26 mouse cellular contexts compared by ENCODE assay signal in genomic region chr2:128094602-128095001, GRCm38 (mm10). TPM values are rescaled to one million over a fixed set of nuclear protein-coding genes. Genes with fewer than 3 reads are reported as not detected.
A peak's percentile ranks its signal among the peaks of the same experiment; 100 is the strongest.
DNase-seq lines count a peak whose midpoint lies in the region; ATAC-seq lines count a peak whose summit lies in the region.
"Had no signal": no experiment of that assay in that cellular context is flagged by ENCODE, and none has a peak within 500 bp of the region (broad histone marks: within the 10 kb centered on the region; RNA-seq: fewer than 3 reads in every experiment).

No protein-coding gene starts in this region.

- H3K36me3 ChIP-seq in midbrain, embryonic 10.5 days = no peaks in the 10 kb centered on the region
- H3K36me3 ChIP-seq in midbrain, embryonic 16.5 days (ENCODE audit: control insufficient read depth, insufficient read depth, low read length) = no peaks in the 10 kb centered on the region
- H3K36me3 ChIP-seq: embryonic facial prominence, embryonic 12.5 days; forebrain, embryonic 15.5 days; heart, embryonic 10.5 days; heart, embryonic 15.5 days; hindbrain, embryonic 13.5 days; limb, embryonic 12.5 days; liver, embryonic 15.5 days; neural tube, embryonic 13.5 days had no signal

- H3K4me1 ChIP-seq in midbrain, embryonic 10.5 days = peaks cover 50% of the 10 kb centered on the region
- H3K4me1 ChIP-seq in midbrain, embryonic 16.5 days (ENCODE audit: control insufficient read depth, insufficient read depth, low read length) = no peaks in the 10 kb centered on the region
- H3K4me1 ChIP-seq: embryonic facial prominence, embryonic 12.5 days; heart, embryonic 15.5 days; liver, embryonic 15.5 days had no signal

- no peaks in the 10 kb centered on the region for H3K27me3 ChIP-seq in midbrain, embryonic 10.5 days (ENCODE audit: low read depth, poor library complexity, severe bottlenecking)
- no peaks in the 10 kb centered on the region for H3K27me3 ChIP-seq in midbrain, embryonic 16.5 days (ENCODE audit: control insufficient read depth, insufficient read depth, low read depth, low read length)
- H3K27me3 ChIP-seq: embryonic facial prominence, embryonic 12.5 days; forebrain, embryonic 15.5 days; heart, embryonic 15.5 days; hindbrain, embryonic 13.5 days; limb, embryonic 12.5 days; liver, embryonic 15.5 days; neural tube, embryonic 13.5 days had no signal

- H3K4me3 ChIP-seq in midbrain, embryonic 10.5 days = no peak overlapping the region
- H3K4me3 ChIP-seq in midbrain, embryonic 16.5 days (ENCODE audit: low read depth, low read length) = no peak overlapping the region
- H3K4me3 ChIP-seq: embryonic facial prominence, embryonic 12.5 days; forebrain, embryonic 15.5 days; heart, embryonic 10.5 days; heart, embryonic 15.5 days; hindbrain, embryonic 13.5 days; limb, embryonic 12.5 days; liver, embryonic 15.5 days; neural tube, embryonic 13.5 days had no signal

- peak overlapping the region; percentile 77 for H3K27ac ChIP-seq in midbrain, embryonic 10.5 days (replicated peaks)
- H3K27ac ChIP-seq in midbrain, embryonic 16.5 days (ENCODE audit: low read length) = no peak overlapping the region
- H3K27ac ChIP-seq: embryonic facial prominence, embryonic 12.5 days; forebrain, embryonic 15.5 days; heart, embryonic 10.5 days; heart, embryonic 15.5 days; hindbrain, embryonic 13.5 days; limb, embryonic 12.5 days; liver, embryonic 15.5 days; neural tube, embryonic 13.5 days had no signal

- WGBS in midbrain, embryonic 10.5 days = 82% methylated on average over 2 of the region's 2 CpGs
- WGBS in midbrain, embryonic 16.5 days = 93% methylated on average over 2 of the region's 2 CpGs

- H3K4me2 ChIP-seq in midbrain, embryonic 16.5 days (ENCODE audit: low read length) = no peak overlapping the region
- H3K4me2 ChIP-seq: embryonic facial prominence, embryonic 12.5 days; forebrain, embryonic 15.5 days; heart, embryonic 15.5 days; hindbrain, embryonic 13.5 days; limb, embryonic 12.5 days; liver, embryonic 15.5 days; lung, embryonic 14.5 days; neural tube, embryonic 13.5 days had no signal

- DNase-seq in CD4-positive, CD25-positive, alpha-beta regulatory T cell, adult 2 months (ENCODE audit: low read depth, low spot score) = peak; percentile 33
- DNase-seq in kidney, adult 9 months = peak; percentile 23
- DNase-seq in kidney, postnatal 25 days = no peak
- no peak for DNase-seq in midbrain, embryonic 10.5 days (ENCODE audit: low spot score)
- peak; percentile 66 for DNase-seq in induced T-regulatory cell, adult 2 months (ENCODE audit: low read depth)
- DNase-seq: adrenal gland, postnatal 25 days; cerebellum, adult 11-12 months; cerebellum, adult 9-11 months; embryo, embryonic 11 days; gastrocnemius, postnatal 25 days; heart, postnatal 36 days; lung, embryonic 14.5 days; lung, postnatal 14 days; right cerebral cortex, postnatal 4 days; thymus, postnatal 14 days had no signal

- ATAC-seq in CD4-positive, CD25-positive, alpha-beta regulatory T cell, adult 4 months = no peak
- no peak for ATAC-seq in midbrain, embryonic 16.5 days
- ATAC-seq: forebrain, embryonic 15.5 days; inflammation-experienced regulatory T-cells, adult 6 months had no signal

- no peak overlapping the region for H3K9ac ChIP-seq in midbrain, embryonic 16.5 days (ENCODE audit: low read depth, low read length)
- H3K9ac ChIP-seq: embryonic facial prominence, embryonic 12.5 days; forebrain, embryonic 15.5 days; heart, embryonic 15.5 days; hindbrain, embryonic 13.5 days; limb, embryonic 12.5 days; liver, embryonic 15.5 days; lung, embryonic 14.5 days; neural tube, embryonic 13.5 days had no signal

- H3K9me3 ChIP-seq in midbrain, embryonic 10.5 days (replicated peaks) = no peaks in the 10 kb centered on the region
- no peaks in the 10 kb centered on the region for H3K9me3 ChIP-seq in midbrain, embryonic 16.5 days (replicated peaks; ENCODE audit: control insufficient read depth, low read length, poor library complexity, severe bottlenecking)
- H3K9me3 ChIP-seq: embryonic facial prominence, embryonic 12.5 days; forebrain, embryonic 15.5 days; heart, embryonic 10.5 days; heart, embryonic 15.5 days; hindbrain, embryonic 13.5 days; limb, embryonic 12.5 days; liver, embryonic 15.5 days; neural tube, embryonic 13.5 days had no signal

RNA-seq across cellular contexts. Expression of gene Bcl2l11, which starts 31.2 kb away (rescaled TPM):
- polyA plus RNA-seq in CD4-positive, CD25-positive, alpha-beta regulatory T cell, adult 4 months (2017; shearing (Covaris generic)) = 10 to 100 TPM; 15.3 to 16.9 TPM
- polyA plus RNA-seq in midbrain, embryonic 10.5 days (2016; fragmentation: Nextera tagmentation; extraction: Ambion mirVana) = 25.0 and 25.1 TPM in 2 replicates
- 7.4 and 9.4 TPM in 2 replicates for polyA plus RNA-seq in midbrain, embryonic 16.5 days (2015; fragmentation: Nextera tagmentation; extraction: Ambion mirVana)

Comparison
In these comparisons a context has a peak if more than half of its experiments do, and no peak if none do; other contexts are left out.
1. DNase-seq: peak in CD4-positive, CD25-positive, alpha-beta regulatory T cell, adult 2 months (single experiment), kidney, adult 9 months (single experiment) and induced T-regulatory cell, adult 2 months (single experiment); none in kidney, postnatal 25 days (0 of 2) and midbrain, embryonic 10.5 days (single experiment).